8 mouse cellular contexts compared by ENCODE assay signal in the genomic region with DNA sequence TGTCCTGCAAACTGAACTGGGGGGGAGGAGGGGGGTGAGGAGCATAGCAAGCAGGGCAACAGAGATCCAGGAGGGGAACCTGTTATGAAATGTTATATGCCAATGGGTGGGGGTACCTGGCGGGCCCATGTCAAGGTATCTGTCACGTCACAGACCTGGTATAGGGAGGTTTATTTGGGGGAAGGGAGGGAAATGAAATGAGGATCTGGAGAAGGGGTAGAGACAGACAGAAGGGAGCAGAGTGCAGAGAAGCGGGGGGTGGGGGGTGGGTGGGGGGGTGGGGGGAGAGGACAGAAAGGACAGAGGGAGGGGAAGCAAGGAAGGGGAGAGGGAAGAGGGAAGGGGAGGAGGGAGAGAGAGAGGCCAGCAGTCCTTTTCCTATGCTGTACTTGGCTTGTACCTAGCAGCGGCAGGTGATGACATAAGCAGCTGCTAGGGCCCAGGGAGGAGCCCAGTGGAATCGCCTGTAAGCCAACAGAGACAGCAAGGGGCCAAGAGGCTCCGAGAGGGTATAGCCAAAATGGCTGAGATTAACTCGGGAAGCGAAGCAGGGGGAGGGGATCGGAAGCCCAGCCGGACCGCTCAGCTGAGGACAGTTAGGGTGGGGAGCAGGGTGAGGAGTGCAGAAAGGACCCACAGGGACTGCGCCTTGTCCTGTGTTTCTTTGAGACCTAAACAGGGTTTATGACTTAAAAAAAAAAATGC. TPM values are rescaled to one million over a fixed set of nuclear protein-coding genes. Genes with fewer than 3 reads are reported as not detected.
DNase-seq lines count a peak whose midpoint lies in the region; ATAC-seq lines count a peak whose summit lies in the region.

No protein-coding gene starts in this region.

- DNase-seq in ovary, postnatal 36 days (ENCODE audit: low spot score) = peak; percentile 6
- DNase-seq in ovary, adult 18-20 months (ENCODE audit: low spot score) = no peak
- DNase-seq in forebrain, embryonic 14.5 days (ENCODE audit: low spot score) = peak; percentile 12
- DNase-seq in kidney, postnatal 10 days = peak; percentile 46
- peak; percentile 42 for DNase-seq in midbrain, embryonic 14.5 days
- no peak for DNase-seq in natural killer cell, adult 2 months (ENCODE audit: low spot score in 2 of 2)
- DNase-seq in frontal cortex, postnatal 10 days (ENCODE audit: low spot score in 2 of 2) = no peak
- DNase-seq in frontal cortex, postnatal 36 days (ENCODE audit: low spot score in 2 of 2) = no peak

- H3K4me3 ChIP-seq in forebrain, embryonic 14.5 days (ENCODE audit: low read depth, low read length) = peak overlapping the region; percentile 0; the same call in 1 of the 2 replicates
- H3K4me3 ChIP-seq in midbrain, embryonic 14.5 days (replicated peaks; ENCODE audit: low read depth, low read length) = peak overlapping the region; percentile 26

- no peak overlapping the region for H3K27ac ChIP-seq in forebrain, embryonic 14.5 days (ENCODE audit: low read depth, low read length)
- H3K27ac ChIP-seq in midbrain, embryonic 14.5 days (replicated peaks; ENCODE audit: low read depth, low read length) = no peak overlapping the region

- H3K4me1 ChIP-seq in forebrain, embryonic 14.5 days (ENCODE audit: control insufficient read depth, insufficient read depth, low read length) = peaks cover 9% of the 10 kb centered on the region; the same call in 1 of the 2 replicates
- peaks cover 9% of the 10 kb centered on the region for H3K4me1 ChIP-seq in midbrain, embryonic 14.5 days (ENCODE audit: control insufficient read depth, insufficient read depth, low read length)

- no peak overlapping the region for H3K9ac ChIP-seq in forebrain, embryonic 14.5 days (ENCODE audit: low read length)
- H3K9ac ChIP-seq in midbrain, embryonic 14.5 days (replicated peaks; ENCODE audit: low read length) = no peak overlapping the region; the same call in 1 of the 2 replicates

- ATAC-seq in forebrain, embryonic 14.5 days = peak; percentile 37; the same call in 1 of the 2 replicates
- ATAC-seq in midbrain, embryonic 14.5 days (ENCODE audit: low FRiP score, low TSS enrichment) = peak; percentile 55; the same call in 1 of the 2 replicates

- H3K27me3 ChIP-seq in forebrain, embryonic 14.5 days (replicated peaks; ENCODE audit: control insufficient read depth, insufficient read depth, low read length) = no peaks in the 10 kb centered on the region
- H3K27me3 ChIP-seq in midbrain, embryonic 14.5 days (ENCODE audit: control insufficient read depth, insufficient read depth, low read length) = no peaks in the 10 kb centered on the region

- H3K9me3 ChIP-seq in forebrain, embryonic 14.5 days (replicated peaks; ENCODE audit: control insufficient read depth, low read length) = no peaks in the 10 kb centered on the region
- H3K9me3 ChIP-seq in midbrain, embryonic 14.5 days (ENCODE audit: control insufficient read depth, low read length) = no peaks in the 10 kb centered on the region

- WGBS in forebrain, embryonic 14.5 days = 9% methylated on average over 12 of the region's 12 CpGs
- whole genome bisulfite sequencing in midbrain, embryonic 14.5 days = 5% methylated on average over 12 of the region's 12 CpGs

- H3K36me3 ChIP-seq in forebrain, embryonic 14.5 days (ENCODE audit: control insufficient read depth, insufficient read depth, low read length) = no peaks in the 10 kb centered on the region
- H3K36me3 ChIP-seq in midbrain, embryonic 14.5 days (ENCODE audit: control insufficient read depth, insufficient read depth, low read length) = no peaks in the 10 kb centered on the region

- H3K4me2 ChIP-seq in forebrain, embryonic 14.5 days (ENCODE audit: low read length) = peak overlapping the region; percentile 47
- H3K4me2 ChIP-seq in midbrain, embryonic 14.5 days (ENCODE audit: low read length) = peak overlapping the region; percentile 46

RNA-seq across cellular contexts. Expression of a gene that starts 14.5 kb away (rescaled TPM):
- polyA plus RNA-seq in forebrain, embryonic 14.5 days (2014; fragmentation: Nextera tagmentation; extraction: Ambion mirVana) = not detected in 2 replicates
- polyA plus RNA-seq in midbrain, embryonic 14.5 days (2014; fragmentation: Nextera tagmentation; extraction: Ambion mirVana) = not detected in 2 replicates

Comparison
In these comparisons a context has a peak if more than half of its experiments do, and no peak if none do; other contexts are left out.
1. DNase-seq: peak in ovary, postnatal 36 days (single experiment), forebrain, embryonic 14.5 days (single experiment), kidney, postnatal 10 days (single experiment) and midbrain, embryonic 14.5 days (single experiment); none in ovary, adult 18-20 months (single experiment), natural killer cell, adult 2 months (0 of 2), frontal cortex, postnatal 10 days (0 of 2) and frontal cortex, postnatal 36 days (0 of 2).